Mouse (Mus musculus): ENCODE measurements around the gene Arpin.

Gene Arpin

GRCm38 (mm10) chr7:79934862-79935510 lies at the start of gene Arpin:
Arpin (minus strand) TSS chr7:79935359.
- in situ Hi-C loops (cut with MboI, MseI): no loop called here

- in situ Hi-C loops (cut with MboI, MseI): no loop called here
Observed at GRCm38 (mm10) chr7:79975316-79975715, 40.2 kb upstream of the Arpin start.

GRCm38 (mm10) chr7:79972195-79972594 lies 37.0 kb upstream of the Arpin start:
- in situ Hi-C loops (cut with MboI, MseI): no loop called here

- in situ Hi-C loops (cut with MboI, MseI): no loop called here
Observed at GRCm38 (mm10) chr7:79970336-79970735, 35.2 kb upstream of the Arpin start.

- in situ Hi-C loops (cut with MboI, MseI): no loop called here
Observed at GRCm38 (mm10) chr7:79968326-79968725, 33.2 kb upstream of the Arpin start.

- in situ Hi-C loops (cut with MboI, MseI): no loop called here
Observed at GRCm38 (mm10) chr7:79961600-79961999, 26.4 kb upstream of the Arpin start.

- in situ Hi-C loops (cut with MboI, MseI): no loop called here
Observed at GRCm38 (mm10) chr7:79956131-79956530, 21.0 kb upstream of the Arpin start.

- in situ Hi-C loops (cut with MboI, MseI): no loop called here
Observed at GRCm38 (mm10) chr7:79954890-79955289, 19.7 kb upstream of the Arpin start.

- in situ Hi-C loops (cut with MboI, MseI): no loop called here
Observed at GRCm38 (mm10) chr7:79951038-79951437, 15.9 kb upstream of the Arpin start.

- in situ Hi-C loops (cut with MboI, MseI): no loop called here
Observed at GRCm38 (mm10) chr7:79950236-79950635, 15.1 kb upstream of the Arpin start.

GRCm38 (mm10) chr7:79935511-79936205 lies 499 bp upstream of the Arpin start:
- in situ Hi-C loops (cut with MboI, MseI): no loop called here

GRCm38 (mm10) chr7:79934461-79934860 lies 698 bp downstream of the Arpin start:
- in situ Hi-C loops (cut with MboI, MseI): no loop called here

GRCm38 (mm10) chr7:79928516-79929052 lies 6.6 kb downstream of the Arpin start:
- in situ Hi-C loops (cut with MboI, MseI): no loop called here

GRCm38 (mm10) chr7:79920344-79920983 lies 14.7 kb downstream of the Arpin start, which contains the start of gene Ap3s2:
Ap3s2 (minus strand) TSS chr7:79920649.
- in situ Hi-C loops (cut with MboI, MseI): no loop called here

GRCm38 (mm10) chr7:79914556-79914955 lies 20.6 kb downstream of the Arpin start:
- in situ Hi-C loops (cut with MboI, MseI): no loop called here

- in situ Hi-C loops (cut with MboI, MseI): no loop called here
Observed at GRCm38 (mm10) chr7:79907356-79907755, 27.8 kb downstream of the Arpin start.

- in situ Hi-C loops (cut with MboI, MseI): no loop called here
Observed at GRCm38 (mm10) chr7:79906914-79907313, 28.2 kb downstream of the Arpin start.

GRCm38 (mm10) chr7:79905193-79905592 lies 30.0 kb downstream of the Arpin start:
- in situ Hi-C loops (cut with MboI, MseI): no loop called here

GRCm38 (mm10) chr7:79903160-79903792 lies 31.9 kb downstream of the Arpin start:
- in situ Hi-C loops (cut with MboI, MseI): no loop called here

- in situ Hi-C loops (cut with MboI, MseI): no loop called here
Observed at GRCm38 (mm10) chr7:79900753-79901152, 34.4 kb downstream of the Arpin start.

GRCm38 (mm10) chr7:79895225-79895624 lies 39.9 kb downstream of the Arpin start:
- in situ Hi-C loops (cut with MboI, MseI): no loop called here

- in situ Hi-C loops (cut with MboI, MseI): no loop called here
Observed at GRCm38 (mm10) chr7:79894790-79895189, 40.4 kb downstream of the Arpin start.
